Mouse (Mus musculus): Measurements from ENCODE around the gene Nrbp1. TPM values are rescaled to one million over a fixed set of nuclear protein-coding genes. Genes with fewer than 3 reads are reported as not detected.

Nrbp1 gene
- polyA plus RNA-seq, 1 experiment from 2014 or later, result 160 TPM

- Histone ChIP-seq H3K36me3 (peaks cover 16% of the 10 kb centered on the region), H3K9me3 (replicated peaks) (no peaks in the 10 kb centered on the region), H3K4me1 (peaks cover 24% of the 10 kb centered on the region), H3K27me3 (ENCODE audit: low read depth, poor library complexity, severe bottlenecking) (no peaks in the 10 kb centered on the region), H3K27ac (replicated peaks) (peak overlapping the region; percentile 95), H3K4me3 (peak overlapping the region; percentile 96)
- under 1% methylated on average over 40 of the region's 40 CpGs for whole genome bisulfite sequencing
- DNase-seq (ENCODE audit: low spot score), result no peak
Measured at GRCm38 (mm10) chr5:31219911-31220447, 20.7 kb upstream of the Nrbp1 start.

DNA sequence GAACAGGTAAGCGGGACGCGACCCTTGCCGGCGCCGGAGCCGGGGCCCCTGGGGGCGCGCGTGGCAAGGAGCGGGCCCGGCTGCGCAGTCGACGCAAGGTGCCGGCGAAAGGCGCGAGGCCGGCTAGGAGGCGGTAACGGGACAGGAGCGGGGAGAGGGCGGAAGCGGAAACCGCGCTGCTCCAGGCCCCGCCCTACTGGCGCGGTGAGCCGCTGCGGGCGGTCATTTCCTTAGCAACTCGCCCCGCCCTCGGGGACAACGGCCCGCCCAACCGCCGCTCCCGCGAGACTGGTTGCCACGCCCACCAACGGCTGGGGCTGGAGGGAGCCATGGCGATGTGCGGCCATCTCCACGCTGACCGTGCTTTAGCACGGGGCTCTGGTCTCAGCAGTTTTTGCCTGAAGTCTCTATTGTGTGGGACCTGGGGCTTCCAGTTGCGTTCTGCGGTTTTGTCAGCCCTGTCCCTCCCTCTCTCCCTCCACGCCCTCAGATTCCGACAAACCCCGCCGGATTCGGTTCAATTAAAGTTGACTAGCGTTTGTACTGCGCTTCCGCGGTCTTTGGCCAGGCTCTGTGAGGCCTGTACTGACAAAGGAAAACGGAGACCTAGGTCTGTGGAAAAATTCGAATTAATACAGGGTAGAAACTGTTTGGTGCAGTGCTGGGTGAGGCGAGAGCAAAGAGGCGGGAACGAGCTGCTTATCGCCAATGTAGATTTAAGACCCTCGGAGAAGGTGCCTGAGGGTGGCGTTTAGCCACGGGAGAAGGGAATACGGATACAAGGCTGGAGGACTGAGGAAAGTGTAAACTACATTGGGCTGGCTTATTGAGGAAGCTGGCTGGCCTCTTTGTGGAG lies 20.0 kb upstream of the Nrbp1 start, which contains the start of gene Ppm1g:
Gene Ppm1g, minus strand, starts transcription at position 240 of the 856 bp plus-strand sequence.
- H3K4me3 ChIP-seq, result peak within 1 kb of the TSS; percentile 96
- WGBS, result under 1% methylated on average over 70 of the region's 70 CpGs
- peak within 1 kb of the TSS; percentile 95 for H3K27ac ChIP-seq (replicated peaks)
- no peaks in the 10 kb centered on the region for H3K9me3 ChIP-seq (replicated peaks)
- peak; percentile 96 for DNase-seq (ENCODE audit: low spot score)
- H3K27me3 ChIP-seq (ENCODE audit: low read depth, poor library complexity, severe bottlenecking), result no peaks in the 10 kb centered on the region
- H3K36me3 ChIP-seq, result peaks cover 16% of the 10 kb centered on the region
- peaks cover 24% of the 10 kb centered on the region for H3K4me1 ChIP-seq

- Histone ChIP-seq H3K27ac (replicated peaks) (peak overlapping the region; percentile 95), H3K36me3 (peaks cover 10% of the 10 kb centered on the region; the same call in 1 of the 2 replicates), H3K9me3 (replicated peaks) (no peaks in the 10 kb centered on the region), H3K27me3 (ENCODE audit: low read depth, poor library complexity, severe bottlenecking) (no peaks in the 10 kb centered on the region), H3K4me1 (peaks cover 24% of the 10 kb centered on the region), H3K4me3 (peak overlapping the region; percentile 96)
- DNase-seq (ENCODE audit: low spot score), result peak; percentile 57
- 12% methylated on average over 11 of the region's 11 CpGs for WGBS
Measured at GRCm38 (mm10) chr5:31221304-31221945, 19.2 kb upstream of the Nrbp1 start.

DNA sequence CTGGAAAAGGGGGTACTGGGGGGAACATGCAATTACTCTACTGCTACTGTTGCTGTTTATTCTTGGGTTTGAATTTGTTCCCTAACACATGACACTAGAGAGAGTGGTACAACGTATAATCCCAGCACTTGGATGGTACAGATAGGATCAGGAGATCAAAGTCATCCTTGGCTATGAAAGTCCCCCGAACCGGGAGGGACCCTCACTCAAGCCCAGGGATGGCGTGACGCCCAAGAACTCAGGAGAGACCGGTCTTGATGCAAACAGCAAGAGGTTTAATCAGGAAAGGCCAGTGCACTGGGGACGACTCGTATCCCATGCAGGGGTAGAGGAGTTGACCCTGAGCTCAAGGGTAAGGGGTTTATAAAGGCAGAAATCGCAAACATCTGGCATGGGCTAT lies 18.0 kb upstream of the Nrbp1 start:
- peaks cover 24% of the 10 kb centered on the region for H3K4me1 ChIP-seq
- no peaks in the 10 kb centered on the region for H3K9me3 ChIP-seq (replicated peaks)
- DNase-seq (ENCODE audit: low spot score), result no peak
- no peak overlapping the region for H3K27ac ChIP-seq (replicated peaks)
- no peaks in the 10 kb centered on the region for H3K27me3 ChIP-seq (ENCODE audit: low read depth, poor library complexity, severe bottlenecking)
- H3K4me3 ChIP-seq, result no peak overlapping the region
- WGBS, result 94% methylated on average over 9 of the region's 9 CpGs
- H3K36me3 ChIP-seq, result no peaks in the 10 kb centered on the region

GRCm38 (mm10) chr5:31226641-31227040 lies 14.0 kb upstream of the Nrbp1 start:
- no peaks in the 10 kb centered on the region for H3K36me3 ChIP-seq
- 82% methylated on average over 1 of the region's 1 CpGs for WGBS
- no peaks in the 10 kb centered on the region for H3K27me3 ChIP-seq (ENCODE audit: low read depth, poor library complexity, severe bottlenecking)
- DNase-seq (ENCODE audit: low spot score), result no peak
- H3K27ac ChIP-seq (replicated peaks), result no peak overlapping the region
- H3K4me1 ChIP-seq, result 0 out of 2 replicates have a peak, but pooled peaks cover 2% of the 10 kb centered on the region
- no peaks in the 10 kb centered on the region for H3K9me3 ChIP-seq (replicated peaks)
- H3K4me3 ChIP-seq, result no peak overlapping the region

- no peak for DNase-seq (ENCODE audit: low spot score)
- Histone ChIP-seq H3K36me3 (peaks cover 35% of the 10 kb centered on the region), H3K4me3 (peak overlapping the region; percentile 95), H3K27ac (replicated peaks) (peak overlapping the region; percentile 98), H3K9me3 (replicated peaks) (no peaks in the 10 kb centered on the region; the same call in 1 of the 2 replicates), H3K27me3 (ENCODE audit: low read depth, poor library complexity, severe bottlenecking) (no peaks in the 10 kb centered on the region), H3K4me1 (peaks cover 26% of the 10 kb centered on the region)
- WGBS, result 1% methylated on average over 13 of the region's 13 CpGs
Measured at GRCm38 (mm10) chr5:31241522-31242034, 914 bp downstream of the Nrbp1 start.

DNA sequence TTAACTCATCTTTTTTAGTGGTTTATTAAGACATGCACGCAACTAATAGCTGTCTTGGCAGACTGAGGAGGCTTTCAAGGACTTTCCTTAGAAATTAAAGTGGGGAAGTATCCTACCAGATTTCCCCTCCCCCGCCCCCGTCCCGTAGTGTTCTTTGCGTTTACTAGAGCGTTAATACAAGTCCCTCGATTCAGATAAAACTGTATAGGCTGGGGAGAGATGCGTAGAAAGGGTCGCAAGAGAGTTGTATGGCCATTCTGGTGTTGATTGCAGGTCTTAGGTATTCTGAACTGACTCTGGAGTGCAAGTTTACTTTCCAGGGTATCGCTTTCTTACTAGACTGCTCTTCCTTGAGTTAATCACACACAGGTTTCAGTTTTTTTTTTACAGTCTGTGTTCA lies 1.5 kb downstream of the Nrbp1 start:
- Histone ChIP-seq H3K27me3 (ENCODE audit: low read depth, poor library complexity, severe bottlenecking) (no peaks in the 10 kb centered on the region), H3K27ac (replicated peaks) (no peak overlapping the region), H3K4me1 (peaks cover 26% of the 10 kb centered on the region), H3K4me3 (peak overlapping the region; percentile 95), H3K9me3 (replicated peaks) (no peaks in the 10 kb centered on the region), H3K36me3 (peaks cover 41% of the 10 kb centered on the region)
- DNase-seq (ENCODE audit: low spot score), result no peak
- WGBS, result 32% methylated on average over 10 of the region's 10 CpGs

- 72% methylated on average over 4 of the region's 4 CpGs for WGBS
- DNase-seq (ENCODE audit: low spot score), result peak; percentile 21
- H3K27ac ChIP-seq (replicated peaks), result no peak overlapping the region
- H3K36me3 ChIP-seq, result peaks cover 99% of the 10 kb centered on the region
- peaks cover 19% of the 10 kb centered on the region for H3K27me3 ChIP-seq (ENCODE audit: low read depth, poor library complexity, severe bottlenecking)
- H3K4me1 ChIP-seq, result peaks cover 17% of the 10 kb centered on the region
- H3K4me3 ChIP-seq, result no peak overlapping the region
- no peaks in the 10 kb centered on the region for H3K9me3 ChIP-seq (replicated peaks)
Measured at GRCm38 (mm10) chr5:31250716-31251115, 10.1 kb downstream of the Nrbp1 start.

GRCm38 (mm10) chr5:31251541-31252101 lies 11.0 kb downstream of the Nrbp1 start, which contains the start of gene Krtcap3:
Gene Krtcap3 (plus strand): TSS chr5:31251691.
- DNase-seq (ENCODE audit: low spot score), result no peak
- H3K36me3 ChIP-seq, result peaks cover 98% of the 10 kb centered on the region
- peak within 1 kb of the TSS; percentile 46; the same call in 1 of the 2 replicates for H3K27ac ChIP-seq (replicated peaks)
- no peaks in the 10 kb centered on the region for H3K9me3 ChIP-seq (replicated peaks)
- H3K4me1 ChIP-seq, result peaks cover 17% of the 10 kb centered on the region
- H3K4me3 ChIP-seq, result peak within 1 kb of the TSS; percentile 33
- H3K27me3 ChIP-seq (ENCODE audit: low read depth, poor library complexity, severe bottlenecking), result peaks cover 19% of the 10 kb centered on the region
- 10% methylated on average over 46 of the region's 47 CpGs for WGBS

DNA sequence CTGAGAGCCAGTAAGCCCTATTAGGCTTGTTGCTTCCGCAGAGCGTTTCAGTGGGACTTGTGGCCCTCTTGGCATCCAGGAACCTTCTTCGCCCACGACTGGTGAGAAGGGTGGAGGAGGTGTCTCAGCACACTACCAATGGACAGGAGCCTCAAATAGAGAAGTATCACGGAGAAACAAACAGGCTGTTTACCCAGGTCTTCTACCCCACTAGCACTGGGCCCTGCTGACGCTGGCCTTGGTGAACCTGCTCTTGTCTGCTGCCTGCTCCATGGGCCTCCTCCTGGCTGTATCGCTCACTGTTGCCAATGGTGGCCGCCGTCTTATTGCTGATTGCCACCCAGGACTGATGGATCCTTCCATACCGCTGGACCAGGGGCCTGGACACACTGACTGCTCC lies 11.5 kb downstream of the Nrbp1 start:
- Histone ChIP-seq H3K27me3 (ENCODE audit: low read depth, poor library complexity, severe bottlenecking) (peaks cover 19% of the 10 kb centered on the region), H3K4me1 (peaks cover 17% of the 10 kb centered on the region), H3K36me3 (peaks cover 95% of the 10 kb centered on the region), H3K9me3 (replicated peaks) (no peaks in the 10 kb centered on the region), H3K4me3 (peak overlapping the region; percentile 33), H3K27ac (replicated peaks) (no peak overlapping the region; the same call in 1 of the 2 replicates)
- peak; percentile 31 for DNase-seq (ENCODE audit: low spot score)
- WGBS, result 43% methylated on average over 10 of the region's 10 CpGs

DNA sequence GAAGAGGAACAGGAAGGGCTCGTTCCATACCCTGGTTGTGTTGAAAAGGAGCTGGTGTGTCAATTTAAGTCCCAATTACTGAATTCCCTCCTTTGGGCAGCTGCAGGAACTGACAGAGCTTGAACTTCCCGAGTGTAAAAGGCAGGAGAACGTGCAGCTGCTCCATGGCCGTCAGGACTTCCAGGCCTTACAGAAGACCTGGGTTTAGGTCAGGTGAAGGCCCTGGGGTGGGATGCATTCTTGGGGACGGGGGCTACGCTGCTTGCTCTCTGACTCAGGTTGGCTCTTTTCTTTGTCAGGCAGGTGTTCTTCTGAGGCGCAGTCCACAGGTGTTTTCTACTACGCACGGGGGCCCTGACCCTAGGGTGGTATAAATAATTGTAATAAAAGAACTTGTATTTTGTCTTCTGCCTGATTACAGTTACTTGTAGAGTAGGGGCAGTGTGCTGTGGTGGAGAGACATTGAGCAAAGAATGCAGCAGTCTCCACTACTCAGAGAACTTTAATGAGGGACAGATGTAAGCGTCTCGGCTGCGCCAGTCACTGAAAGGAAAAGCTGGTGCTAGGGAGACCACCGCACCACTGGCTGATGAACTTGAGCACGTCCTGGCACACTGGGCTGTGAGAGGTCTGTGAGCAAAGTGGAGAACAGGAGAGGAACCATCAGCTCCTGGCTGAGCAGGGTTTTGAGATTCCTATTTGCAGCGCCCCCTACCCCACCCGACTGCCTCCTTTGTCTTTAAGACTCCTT lies 12.3 kb downstream of the Nrbp1 start:
- H3K9me3 ChIP-seq (replicated peaks), result no peaks in the 10 kb centered on the region
- H3K27me3 ChIP-seq (ENCODE audit: low read depth, poor library complexity, severe bottlenecking), result peaks cover 19% of the 10 kb centered on the region
- H3K36me3 ChIP-seq, result peaks cover 95% of the 10 kb centered on the region
- peaks cover 17% of the 10 kb centered on the region for H3K4me1 ChIP-seq
- no peak overlapping the region for H3K27ac ChIP-seq (replicated peaks)
- WGBS, result 81% methylated on average over 16 of the region's 16 CpGs
- H3K4me3 ChIP-seq, result no peak overlapping the region
- DNase-seq (ENCODE audit: low spot score), result peak; percentile 11

DNA sequence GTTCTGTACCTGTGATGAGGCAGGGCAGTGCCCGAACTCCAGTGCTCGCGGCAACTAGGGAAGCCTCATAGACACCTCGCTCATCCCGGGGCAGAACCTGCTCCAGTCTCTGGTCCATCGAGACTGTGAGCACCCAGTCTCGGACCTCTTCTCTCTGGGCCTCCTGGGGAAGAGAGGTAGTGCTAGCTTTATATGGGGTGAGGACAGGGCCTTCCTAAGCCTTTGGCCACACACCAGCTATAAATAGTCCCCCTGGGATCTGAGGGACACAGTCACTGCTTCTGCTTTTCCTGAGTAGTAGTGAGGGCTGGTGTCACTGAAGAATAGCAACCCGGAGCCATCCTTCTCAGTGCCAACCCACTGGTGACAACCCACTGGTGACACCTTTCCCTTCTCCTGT lies 13.1 kb downstream of the Nrbp1 start:
- peaks cover 17% of the 10 kb centered on the region for H3K4me1 ChIP-seq
- H3K27me3 ChIP-seq (ENCODE audit: low read depth, poor library complexity, severe bottlenecking), result peaks cover 19% of the 10 kb centered on the region
- H3K4me3 ChIP-seq, result no peak overlapping the region
- 97% methylated on average over 8 of the region's 8 CpGs for WGBS
- H3K27ac ChIP-seq (replicated peaks), result no peak overlapping the region
- H3K36me3 ChIP-seq, result peaks cover 92% of the 10 kb centered on the region
- DNase-seq (ENCODE audit: low spot score), result peak; percentile 10
- H3K9me3 ChIP-seq (replicated peaks), result no peaks in the 10 kb centered on the region

Data from midbrain, embryonic 10.5 days (tissue).